Mouse (Mus musculus) midbrain, embryonic 11.5 days (tissue): ENCODE measurements at regions not wholly inside any gene's neighbourhood (a gene's known extent, or its start where the extent isn't known, plus 50 kb on each side); places are given as distances from the start of the nearest gene placed in this dataset.

Experiments used
- ATAC-seq: fragments of 200-750 bp; cut with Nextera tagmentation; 2 replicates; pipeline ENCODE4 v1.8.0; 2017; ENCODE audit warnings: moderate TSS enrichment, moderate library complexity; ENCODE audit not compliant: low FRiP score
- DNase-seq: peaks from one replicate; pipeline ENCODE4 v3.0.0; 2015; ENCODE audit warnings: low spot score; ENCODE audit errors: missing footprints
- H3K27ac ChIP-seq: fragments of 300-500 bp; sonication (generic); 2 replicates; pipeline ENCODE4 v1.5.1; 2014; ENCODE audit warnings: low read depth, low read length
- H3K27me3 ChIP-seq: fragments of 300-500 bp; sonication (generic); 2 replicates; pipeline ENCODE4 v1.6.1; 2014; ENCODE audit warnings: mild to moderate bottlenecking, low read length, moderate library complexity, mixed read lengths; ENCODE audit not compliant: control insufficient read depth, insufficient read depth
- H3K36me3 ChIP-seq: fragments of 300-500 bp; sonication (generic); 2 replicates; pipeline ENCODE4 v1.6.1; 2014; ENCODE audit warnings: mild to moderate bottlenecking, low read length, moderate library complexity, mixed read lengths; ENCODE audit not compliant: control insufficient read depth, insufficient read depth
- H3K4me1 ChIP-seq: fragments of 300-500 bp; sonication (generic); 2 replicates; pipeline ENCODE4 v1.6.1; 2014; ENCODE audit warnings: low read length; ENCODE audit not compliant: control insufficient read depth, insufficient read depth
- H3K4me2 ChIP-seq: fragments of 300-500 bp; sonication (generic); 2 replicates; pipeline ENCODE4 v1.6.1; 2014; ENCODE audit warnings: mild to moderate bottlenecking, moderate library complexity
- H3K4me3 ChIP-seq: fragments of 300-500 bp; sonication (generic); 2 replicates; pipeline ENCODE4 v1.5.1; 2014; ENCODE audit warnings: low read depth, low read length
- H3K9ac ChIP-seq: fragments of 300-500 bp; sonication (generic); 2 replicates; pipeline ENCODE4 v1.6.1; 2014; ENCODE audit warnings: low read length
- H3K9me3 ChIP-seq: fragments of 300-500 bp; sonication (generic); 2 replicates; pipeline ENCODE4 v1.6.1; 2016; ENCODE audit warnings: low read length; ENCODE audit not compliant: control insufficient read depth
- WGBS: fragments of 180-500 bp; shearing (Covaris S2); extraction: QIAGEN DNeasy Blood & Tissue Kit; methylation state at CpG from one replicate; pipeline ENCODE4 v1.1.7; 2014; 5-methylcytosine and 5-hydroxymethylcytosine counted together

- Histone ChIP-seq H3K9ac (no peak overlapping the region), H3K27me3 (no peaks in the 10 kb centered on the region), H3K9me3 (no peaks in the 10 kb centered on the region), H3K4me2 (no peak overlapping the region), H3K4me3 (no peak overlapping the region), H3K36me3 (no peaks in the 10 kb centered on the region), H3K4me1 (peaks cover 3% of the 10 kb centered on the region; the same call in 1 of the 2 replicates), H3K27ac (no peak overlapping the region)
- 55% methylated on average over 5 of the region's 5 CpGs for WGBS
- ATAC-seq (peak; percentile 68), DNase-seq (peak; percentile 81)
These were observed 253.4 kb downstream of the Galc start for GRCm38 (mm10) chr12:98005671-98006469.

GRCm38 (mm10) chr12:98002217-98002616 lies 257.0 kb downstream of the Galc start:
- no peak for DNase-seq
- Histone ChIP-seq H3K4me1 (peaks cover 3% of the 10 kb centered on the region; the same call in 1 of the 2 replicates), H3K4me3 (no peak overlapping the region), H3K27ac (no peak overlapping the region), H3K9ac (no peak overlapping the region), H3K9me3 (no peaks in the 10 kb centered on the region), H3K36me3 (no peaks in the 10 kb centered on the region), H3K27me3 (no peaks in the 10 kb centered on the region), H3K4me2 (no peak overlapping the region)
- 66% methylated on average over 5 of the region's 5 CpGs for WGBS
- 0 out of 2 replicates have a peak, but pooled peaks have one; percentile 47 for ATAC-seq

GRCm38 (mm10) chr12:97994884-97995283 lies 264.4 kb downstream of the Galc start:
- Histone ChIP-seq H3K9ac (no peak overlapping the region), H3K36me3 (no peaks in the 10 kb centered on the region), H3K4me1 (no peaks in the 10 kb centered on the region), H3K9me3 (no peaks in the 10 kb centered on the region), H3K4me2 (no peak overlapping the region), H3K27ac (no peak overlapping the region), H3K27me3 (no peaks in the 10 kb centered on the region), H3K4me3 (no peak overlapping the region)
- ATAC-seq (no peak), DNase-seq (no peak)
- 53% methylated on average over 1 of the region's 1 CpGs for WGBS

GRCm38 (mm10) chr12:97993937-97994336 lies 265.3 kb downstream of the Galc start:
- H3K9me3 ChIP-seq, result no peaks in the 10 kb centered on the region
- H3K4me2 ChIP-seq, result no peak overlapping the region
- H3K4me1 ChIP-seq, result no peaks in the 10 kb centered on the region
- no peak overlapping the region for H3K27ac ChIP-seq
- no peaks in the 10 kb centered on the region for H3K27me3 ChIP-seq
- no peak overlapping the region for H3K9ac ChIP-seq
- WGBS, result 73% methylated on average over 3 of the region's 3 CpGs
- ATAC-seq (no peak), DNase-seq (no peak)
- H3K4me3 ChIP-seq, result no peak overlapping the region
- H3K36me3 ChIP-seq, result no peaks in the 10 kb centered on the region

- no peak overlapping the region for H3K4me2 ChIP-seq
- H3K36me3 ChIP-seq, result no peaks in the 10 kb centered on the region
- ATAC-seq, result no peak
- no peak overlapping the region for H3K9ac ChIP-seq
- 95% methylated on average over 1 of the region's 1 CpGs for WGBS
- no peaks in the 10 kb centered on the region for H3K9me3 ChIP-seq
- H3K27ac ChIP-seq, result no peak overlapping the region
- no peaks in the 10 kb centered on the region for H3K4me1 ChIP-seq
- peak; percentile 10 for DNase-seq
- H3K27me3 ChIP-seq, result peaks cover 2% of the 10 kb centered on the region; the same call in 1 of the 2 replicates
- no peak overlapping the region for H3K4me3 ChIP-seq
These were observed 275.9 kb downstream of the Galc start for GRCm38 (mm10) chr12:97983390-97983789.

GRCm38 (mm10) chr12:97978668-97979067 lies 280.6 kb downstream of the Galc start:
- no peak overlapping the region for H3K9ac ChIP-seq
- no peaks in the 10 kb centered on the region for H3K36me3 ChIP-seq
- H3K4me3 ChIP-seq, result no peak overlapping the region
- no peak overlapping the region for H3K27ac ChIP-seq
- peaks cover 2% of the 10 kb centered on the region; the same call in 1 of the 2 replicates for H3K27me3 ChIP-seq
- no peak for ATAC-seq
- WGBS, result 76% methylated on average over 3 of the region's 3 CpGs
- H3K4me2 ChIP-seq, result no peak overlapping the region
- H3K4me1 ChIP-seq, result peaks cover 10% of the 10 kb centered on the region
- no peak for DNase-seq
- H3K9me3 ChIP-seq, result no peaks in the 10 kb centered on the region

- H3K9me3 ChIP-seq, result no peaks in the 10 kb centered on the region
- no peak overlapping the region for H3K4me3 ChIP-seq
- no peak overlapping the region for H3K9ac ChIP-seq
- no peaks in the 10 kb centered on the region for H3K36me3 ChIP-seq
- H3K4me1 ChIP-seq, result peaks cover 10% of the 10 kb centered on the region
- peak; percentile 87 for ATAC-seq
- WGBS, result 42% methylated on average over 8 of the region's 8 CpGs
- H3K27ac ChIP-seq, result no peak overlapping the region; the same call in 1 of the 2 replicates
- H3K27me3 ChIP-seq, result peaks cover 2% of the 10 kb centered on the region; the same call in 1 of the 2 replicates
- DNase-seq, result peak; percentile 90
- H3K4me2 ChIP-seq, result peak overlapping the region; percentile 9; the same call in 1 of the 2 replicates
These were observed 281.0 kb downstream of the Galc start for GRCm38 (mm10) chr12:97978178-97978651.

GRCm38 (mm10) chr12:97977633-97978032 lies 281.6 kb downstream of the Galc start:
- DNase-seq, result peak; percentile 82
- no peak overlapping the region for H3K4me3 ChIP-seq
- peak; percentile 43 for ATAC-seq
- WGBS, result 46% methylated on average over 3 of the region's 3 CpGs
- no peak overlapping the region for H3K9ac ChIP-seq
- H3K9me3 ChIP-seq, result no peaks in the 10 kb centered on the region
- peaks cover 10% of the 10 kb centered on the region for H3K4me1 ChIP-seq
- no peaks in the 10 kb centered on the region for H3K36me3 ChIP-seq
- H3K4me2 ChIP-seq, result peak overlapping the region; percentile 9; the same call in 1 of the 2 replicates
- H3K27ac ChIP-seq, result no peak overlapping the region; the same call in 1 of the 2 replicates
- peaks cover 2% of the 10 kb centered on the region; the same call in 1 of the 2 replicates for H3K27me3 ChIP-seq

- H3K4me3 ChIP-seq, result no peak overlapping the region
- no peak overlapping the region for H3K27ac ChIP-seq
- H3K9ac ChIP-seq, result no peak overlapping the region
- WGBS, result 60% methylated on average over 10 of the region's 10 CpGs
- no peaks in the 10 kb centered on the region for H3K9me3 ChIP-seq
- DNase-seq, result peak; percentile 77
- no peaks in the 10 kb centered on the region for H3K27me3 ChIP-seq
- ATAC-seq, result no peak
- no peaks in the 10 kb centered on the region for H3K36me3 ChIP-seq
- H3K4me1 ChIP-seq, result peaks cover 10% of the 10 kb centered on the region
- H3K4me2 ChIP-seq, result no peak overlapping the region
These were observed 285.2 kb downstream of the Galc start for GRCm38 (mm10) chr12:97973909-97974510.
